Mouse (Mus musculus) A20 (cell line): ENCODE results near the gene Rora.

ENCODE experiments used
- DNase-seq: peaks from one replicate; pipeline ENCODE4 v3.0.0-alpha.2; 2011; ENCODE audit warnings: low read depth, low spot score

The Rora gene

GRCm38 (mm10) chr9:69390631-69391030, 737.0 kb downstream of the Rora start:
- no peak for DNase-seq

- no peak for DNase-seq
Observed at GRCm38 (mm10) chr9:69394234-69394633, 740.6 kb downstream of the Rora start.

- no peak for DNase-seq
Observed at GRCm38 (mm10) chr9:69397432-69397759, 743.8 kb downstream of the Rora start.

- peak; percentile 88 for DNase-seq
Observed at GRCm38 (mm10) chr9:69397760-69398452, 744.3 kb downstream of the Rora start, which contains the start of gene Ice2. TSS of gene Ice2 (plus strand) at chr9:69397906.

- no peak for DNase-seq
Observed at GRCm38 (mm10) chr9:69398453-69398850, 744.9 kb downstream of the Rora start.

GRCm38 (mm10) chr9:69404671-69405070, 751.1 kb downstream of the Rora start:
- no peak for DNase-seq

- DNase-seq, result no peak
Observed at GRCm38 (mm10) chr9:69419476-69419875, 765.9 kb downstream of the Rora start.

- DNase-seq, result no peak
Observed at GRCm38 (mm10) chr9:69430531-69430930, 776.9 kb downstream of the Rora start.

GRCm38 (mm10) chr9:69431863-69432555, 778.4 kb downstream of the Rora start:
- DNase-seq, result no peak

GRCm38 (mm10) chr9:69435194-69435593, 781.6 kb downstream of the Rora start:
- no peak for DNase-seq

- no peak for DNase-seq
Observed at GRCm38 (mm10) chr9:69435662-69436061, 782.1 kb downstream of the Rora start.
